Mouse (Mus musculus) C2C12 (cell line): ENCODE measurements around the gene Edn1. TPM values are rescaled to one million over a fixed set of nuclear protein-coding genes. Genes with fewer than 3 reads are reported as not detected.

Experiments
- H3K27me3 ChIP-seq: one replicate; pipeline ENCODE4 v1.6.1; 2011; ENCODE audit not compliant: control insufficient read depth, insufficient read depth, insufficient read length
- H3K36me3 ChIP-seq: one replicate; pipeline ENCODE4 v1.6.1; 2011; ENCODE audit not compliant: control insufficient read depth, insufficient read depth
- H3K4me3 ChIP-seq: one replicate; pipeline ENCODE4 v1.5.1; 2011; ENCODE audit warnings: mild to moderate bottlenecking, control low read depth; ENCODE audit not compliant: poor library complexity, insufficient read depth, severe bottlenecking
- H3K79me2 ChIP-seq: one replicate; pipeline ENCODE4 v1.6.1; 2011; ENCODE audit not compliant: control insufficient read depth, insufficient read depth
- H3K79me3 ChIP-seq: one replicate; pipeline ENCODE4 v1.6.1; 2011; ENCODE audit warnings: low read depth, control low read depth
- H3ac ChIP-seq: one replicate; pipeline ENCODE3; 2011; ENCODE audit warnings: low read depth; ENCODE audit not compliant: control insufficient read depth, insufficient read length
- CEBPB ChIP-seq: IDR thresholded peaks from one replicate; pipeline ENCODE4 v1.6.1; 2011; ENCODE audit warnings: low read depth, mild to moderate bottlenecking, control low read depth, moderate library complexity
- CTCF ChIP-seq: IDR thresholded peaks from one replicate; pipeline ENCODE4 v1.5.1; 2011; ENCODE audit not compliant: control insufficient read depth, insufficient read depth, insufficient read length
- FOSL1 ChIP-seq: IDR thresholded peaks from one replicate; pipeline ENCODE4 v1.8.0; 2011; ENCODE audit warnings: mild to moderate bottlenecking, low read length; ENCODE audit not compliant: poor library complexity, insufficient read depth, severe bottlenecking
- MAX ChIP-seq: IDR thresholded peaks from one replicate; pipeline ENCODE4 v1.6.1; 2011; ENCODE audit warnings: mild to moderate bottlenecking, control low read depth
- MYOD1 ChIP-seq: IDR thresholded peaks from one replicate; pipeline ENCODE4 v1.6.1; 2011; ENCODE audit warnings: low read depth; ENCODE audit not compliant: control insufficient read depth, insufficient read length
- MYOG ChIP-seq: IDR thresholded peaks from one replicate; pipeline ENCODE4 v1.6.1; 2011; ENCODE audit not compliant: control insufficient read depth, insufficient read length; ENCODE audit errors: extremely low read depth
- USF1 ChIP-seq: IDR thresholded peaks from one replicate; pipeline ENCODE4 v1.6.1; 2011; ENCODE audit warnings: low read depth, mild to moderate bottlenecking, control low read depth, moderate library complexity
- polyA plus RNA-seq: library from polyadenylated mRNA; unstranded; fragments of >200 nt; fragmentation: generic; extraction: Trizol; gene quantifications from one replicate; pipeline ENCODE4 v1.2.1, GENCODE M21; 2012; ENCODE audit warnings: missing spikeins

The Edn1 gene
- polyA plus RNA-seq, 1 experiment: 0.90 TPM

DNA sequence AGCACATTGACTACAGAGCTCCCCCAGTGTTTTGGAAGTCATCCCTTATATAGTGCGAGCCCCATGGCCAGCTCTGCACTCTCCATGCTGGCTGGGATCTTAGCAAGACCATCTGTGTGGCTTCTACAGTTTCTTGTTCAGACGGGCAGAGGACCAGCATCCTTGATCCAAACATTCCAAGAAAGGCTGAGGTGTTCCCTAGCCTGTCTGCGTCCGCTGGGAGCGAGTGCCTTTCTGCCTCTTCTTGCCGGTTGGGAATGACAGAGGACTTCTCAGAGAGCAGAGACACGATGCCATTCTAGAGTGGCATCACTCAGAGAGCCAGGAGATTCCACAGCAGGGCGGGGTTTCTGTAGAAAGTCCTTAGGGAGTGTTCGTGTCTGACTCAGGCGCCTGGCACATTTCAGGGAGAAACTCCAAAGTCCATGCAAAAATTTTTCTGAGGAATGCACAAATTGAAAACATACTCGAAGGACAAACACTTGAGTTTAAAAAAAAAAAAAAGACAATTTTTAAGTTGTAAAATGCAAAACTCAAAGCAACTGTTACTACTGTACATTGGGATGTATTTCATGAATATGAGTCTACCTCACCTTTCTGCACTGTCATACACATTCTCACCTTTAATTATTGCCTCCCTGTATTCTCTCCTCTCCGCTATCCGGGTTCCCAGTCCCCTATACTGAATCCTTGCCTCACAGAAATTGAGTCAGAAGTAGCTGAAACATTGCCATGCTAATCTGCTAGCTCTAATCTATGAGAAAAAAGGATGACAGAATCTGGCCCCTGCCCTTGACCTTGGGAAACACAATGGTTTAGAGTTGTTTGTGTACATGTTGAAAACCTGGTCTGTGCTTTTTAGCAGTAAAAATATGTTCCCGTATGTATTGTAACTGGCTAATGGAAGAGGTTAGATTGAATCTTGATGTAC lies 5.9 kb downstream of the Edn1 start:
- Histone ChIP-seq H3K36me3 (peaks cover 9% of the 10 kb centered on the region), H3K27me3 (no peaks in the 10 kb centered on the region), H3K79me2 (peaks cover 12% of the 10 kb centered on the region), H3ac (no peak overlapping the region), H3K79me3 (peaks cover 4% of the 10 kb centered on the region), H3K4me3 (no peak overlapping the region)
- TF ChIP-seq USF1 (no peak), CTCF (no peak), MYOD1 (no peak), MAX (no peak), MYOG (no peak), FOSL1 (no peak), CEBPB (no peak)

DNA sequence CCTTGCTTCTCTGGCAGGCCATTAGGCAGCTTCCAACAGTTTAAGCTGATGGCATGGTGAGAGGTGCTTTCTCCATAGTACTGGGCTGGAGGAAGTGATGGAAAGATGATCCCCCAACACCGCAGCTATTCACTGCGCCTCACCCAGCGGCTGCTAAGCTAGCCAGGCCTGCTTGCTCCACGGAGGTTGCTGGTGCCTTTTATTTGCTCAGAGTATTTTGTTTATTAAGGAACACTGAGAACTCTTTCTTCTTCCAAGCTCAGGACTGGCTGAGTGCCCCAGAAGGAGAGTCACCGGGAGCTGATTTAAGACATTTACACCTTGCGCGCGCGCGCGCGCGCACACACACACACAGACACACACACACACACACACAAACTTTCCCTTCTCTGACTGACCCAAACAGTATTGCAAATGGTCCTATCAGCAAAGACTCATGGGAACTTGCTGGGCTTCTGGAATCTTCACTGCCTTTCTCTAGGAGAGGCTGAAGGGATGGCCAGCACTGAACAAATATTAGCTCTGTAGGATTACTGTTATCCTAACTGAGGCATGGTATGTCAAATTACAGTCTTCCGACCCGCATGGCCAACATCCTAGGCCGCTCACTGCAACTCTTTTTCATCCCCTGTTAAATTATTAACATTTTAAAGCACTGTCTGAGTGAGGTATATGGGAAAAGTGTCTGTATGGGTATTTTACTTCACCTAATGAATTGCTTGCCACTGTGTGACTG lies 7.3 kb downstream of the Edn1 start:
- Histone ChIP-seq H3K27me3 (no peaks in the 10 kb centered on the region), H3K79me3 (peaks cover 1% of the 10 kb centered on the region), H3K36me3 (peaks cover 9% of the 10 kb centered on the region), H3K4me3 (no peak overlapping the region), H3ac (no peak overlapping the region), H3K79me2 (no peaks in the 10 kb centered on the region)
- TF ChIP-seq CEBPB: no peak
- no peak for TF ChIP-seq CTCF
- TF ChIP-seq MYOD1: no peak
- TF ChIP-seq MYOG: no peak
- TF ChIP-seq FOSL1: no peak
- no peak for TF ChIP-seq MAX
- TF ChIP-seq USF1: no peak

DNA sequence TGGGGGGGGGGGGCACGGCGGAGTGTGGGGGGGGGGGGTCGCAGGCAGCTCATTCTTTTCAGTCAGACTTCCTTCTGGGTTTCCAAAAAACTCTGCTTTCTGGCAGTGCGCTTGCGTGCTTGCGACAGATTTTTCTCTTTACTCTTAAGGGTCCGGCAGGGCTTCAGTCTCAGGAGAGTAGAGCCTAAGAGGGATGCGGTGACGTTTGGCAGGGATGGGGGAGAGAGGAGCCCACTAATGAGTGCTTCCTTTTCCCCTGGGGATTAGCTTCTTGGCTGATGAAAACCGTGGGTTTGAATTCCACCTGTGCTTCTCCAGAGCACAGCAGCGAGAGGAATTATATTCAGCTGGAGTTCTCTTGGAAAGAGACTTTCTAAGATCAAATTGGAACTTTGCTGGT lies 8.5 kb downstream of the Edn1 start:
- Histone ChIP-seq H3K79me2 (no peaks in the 10 kb centered on the region), H3ac (no peak overlapping the region), H3K4me3 (no peak overlapping the region), H3K79me3 (no peaks in the 10 kb centered on the region), H3K27me3 (no peaks in the 10 kb centered on the region), H3K36me3 (peaks cover 9% of the 10 kb centered on the region)
- TF ChIP-seq USF1: no peak
- no peak for TF ChIP-seq MAX
- TF ChIP-seq MYOD1: no peak
- TF ChIP-seq MYOG: no peak
- TF ChIP-seq CEBPB: no peak
- TF ChIP-seq CTCF: no peak
- TF ChIP-seq FOSL1: no peak

DNA sequence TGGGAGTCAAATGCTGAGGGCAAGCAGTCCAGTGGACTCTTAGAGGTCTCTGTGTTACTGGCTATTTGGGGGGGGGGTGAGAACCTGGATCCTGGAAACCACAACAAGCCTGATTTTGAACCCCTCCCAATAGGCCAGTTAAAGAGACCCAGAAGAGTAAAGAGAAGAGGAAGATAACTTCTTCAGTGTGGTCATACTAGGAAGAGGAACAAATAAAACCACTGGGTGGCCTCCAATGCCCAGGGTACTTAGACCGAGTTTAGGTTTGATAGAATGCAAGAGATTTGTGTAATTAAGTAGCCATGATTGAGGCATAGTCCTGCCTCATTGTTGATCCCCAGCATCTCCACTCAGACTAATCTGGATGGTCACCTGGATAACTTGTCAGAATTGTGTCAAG lies 14.4 kb downstream of the Edn1 start:
- no peaks in the 10 kb centered on the region for H3K36me3 ChIP-seq
- H3ac ChIP-seq: no peak overlapping the region
- no peaks in the 10 kb centered on the region for H3K79me3 ChIP-seq
- H3K27me3 ChIP-seq: no peaks in the 10 kb centered on the region
- no peaks in the 10 kb centered on the region for H3K79me2 ChIP-seq
- H3K4me3 ChIP-seq: no peak overlapping the region
- TF ChIP-seq MYOD1 (no peak), USF1 (no peak), CTCF (no peak), FOSL1 (no peak), MAX (no peak), MYOG (no peak), CEBPB (no peak)

DNA sequence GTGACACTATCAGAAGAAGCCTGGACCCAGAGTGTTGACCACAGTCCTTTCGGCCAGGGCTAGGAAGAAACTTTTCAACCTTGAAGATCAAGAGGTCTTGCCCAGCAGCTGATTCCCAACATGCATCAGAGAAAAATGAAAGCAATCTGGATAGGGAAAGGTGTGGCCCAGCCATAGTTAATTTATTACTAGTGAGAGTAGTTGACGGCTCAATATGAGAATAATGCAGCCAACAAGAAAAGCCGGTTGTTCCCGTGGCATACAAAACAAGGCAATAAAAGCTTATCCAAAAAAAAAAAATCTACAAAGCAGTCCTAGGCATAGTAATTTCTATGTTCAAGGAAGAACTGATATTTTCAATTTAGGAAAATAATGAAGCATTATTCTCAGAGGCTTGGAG lies 16.5 kb downstream of the Edn1 start:
- no peaks in the 10 kb centered on the region for H3K79me2 ChIP-seq
- H3ac ChIP-seq: no peak overlapping the region
- H3K27me3 ChIP-seq: no peaks in the 10 kb centered on the region
- no peak overlapping the region for H3K4me3 ChIP-seq
- no peaks in the 10 kb centered on the region for H3K79me3 ChIP-seq
- TF ChIP-seq USF1: no peak
- no peak for TF ChIP-seq CTCF
- no peak for TF ChIP-seq MYOD1
- no peak for TF ChIP-seq CEBPB
- no peak for TF ChIP-seq MAX
- no peak for TF ChIP-seq FOSL1
- TF ChIP-seq MYOG: no peak
- H3K36me3 ChIP-seq: no peaks in the 10 kb centered on the region
